Mouse (Mus musculus) heart, postnatal 0 days (tissue): ENCODE data around the gene Aldh18a1.

Source experiments
- CTCF ChIP-seq: IDR thresholded peaks from 2 replicates; pipeline ENCODE4 v1.5.1; 2016; ENCODE audit warnings: antibody characterized with exemption, control low read depth, low read depth
- EP300 ChIP-seq: IDR thresholded peaks from 2 replicates; pipeline ENCODE4 v1.6.1; 2016; ENCODE audit warnings: antibody characterized with exemption, low read depth

DNA sequence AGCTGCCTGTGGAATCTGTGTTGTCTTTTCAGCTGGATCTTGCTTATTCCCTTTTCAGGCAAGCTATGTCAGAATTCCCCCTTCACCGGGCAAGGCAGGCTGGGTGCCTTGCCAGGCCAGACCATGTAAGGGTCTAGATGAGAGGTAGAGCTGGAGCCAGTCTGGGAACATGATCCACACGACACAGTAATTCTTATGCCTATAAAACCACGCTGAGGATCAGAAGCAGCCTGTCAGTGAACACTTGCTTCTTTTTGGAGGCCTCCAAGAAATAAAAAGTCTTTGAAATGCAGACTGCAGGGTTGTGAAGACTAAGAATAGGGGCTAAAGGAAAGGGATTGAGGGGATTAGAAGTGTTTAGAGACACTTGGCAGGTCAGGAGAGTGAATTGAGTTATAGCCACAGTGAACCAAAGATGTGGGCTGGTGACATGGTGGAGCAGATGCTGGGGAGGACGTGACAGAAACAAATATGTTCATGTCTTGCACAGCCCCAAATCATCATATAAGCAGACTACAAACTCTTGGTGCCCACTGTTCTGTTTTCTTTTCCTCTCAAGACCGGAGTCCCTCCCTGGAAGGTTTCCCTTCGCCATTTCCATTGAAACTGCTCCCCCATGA is 38.6 kb downstream of the Aldh18a1 start:
- no peak for TF ChIP-seq CTCF
- TF ChIP-seq EP300 = no peak
